Mouse (Mus musculus): Measurements from ENCODE around the gene Gm42674. TPM values are rescaled to one million over a fixed set of nuclear protein-coding genes. Genes with fewer than 3 reads are reported as not detected.

The Gm42674 gene
- not detected for polyA plus RNA-seq (2014; fragmentation: Illumina TruSeq; extraction: RNeasy Lipid Tissue Mini Kit (QIAGEN cat#74804))

DNA sequence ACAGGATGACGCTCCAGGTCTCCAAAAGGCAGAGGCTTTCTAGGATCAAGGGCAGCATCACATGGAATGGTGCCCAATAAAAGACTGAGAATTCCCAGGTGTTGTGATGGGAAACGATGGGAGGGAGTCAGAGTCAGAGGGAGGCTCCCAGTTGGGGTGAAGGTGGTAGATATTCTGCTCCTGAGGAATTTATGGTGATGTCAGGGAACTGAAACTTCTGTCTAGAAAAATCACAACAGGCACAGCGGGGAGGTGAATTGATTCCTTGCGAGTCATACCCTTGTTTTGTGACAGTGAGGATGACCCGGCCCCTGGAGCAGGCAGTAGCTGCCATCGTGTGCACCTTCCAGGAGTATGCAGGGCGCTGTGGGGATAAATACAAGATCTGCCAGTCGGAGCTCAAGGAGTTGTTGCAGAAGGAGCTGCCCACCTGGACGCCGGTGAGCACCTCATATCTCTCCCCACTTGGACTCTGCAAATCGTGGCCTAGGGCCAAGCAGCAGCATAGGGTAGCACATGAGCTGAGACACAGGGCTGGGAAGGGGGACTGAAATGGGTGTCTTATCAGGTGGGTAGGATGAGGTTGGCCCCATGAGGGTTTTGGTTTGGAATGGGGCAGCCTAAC lies at the start of gene Gm42674:
Gene Gm42674, plus strand, starts transcription at position 419 of the 625 bp plus-strand sequence.

DNA sequence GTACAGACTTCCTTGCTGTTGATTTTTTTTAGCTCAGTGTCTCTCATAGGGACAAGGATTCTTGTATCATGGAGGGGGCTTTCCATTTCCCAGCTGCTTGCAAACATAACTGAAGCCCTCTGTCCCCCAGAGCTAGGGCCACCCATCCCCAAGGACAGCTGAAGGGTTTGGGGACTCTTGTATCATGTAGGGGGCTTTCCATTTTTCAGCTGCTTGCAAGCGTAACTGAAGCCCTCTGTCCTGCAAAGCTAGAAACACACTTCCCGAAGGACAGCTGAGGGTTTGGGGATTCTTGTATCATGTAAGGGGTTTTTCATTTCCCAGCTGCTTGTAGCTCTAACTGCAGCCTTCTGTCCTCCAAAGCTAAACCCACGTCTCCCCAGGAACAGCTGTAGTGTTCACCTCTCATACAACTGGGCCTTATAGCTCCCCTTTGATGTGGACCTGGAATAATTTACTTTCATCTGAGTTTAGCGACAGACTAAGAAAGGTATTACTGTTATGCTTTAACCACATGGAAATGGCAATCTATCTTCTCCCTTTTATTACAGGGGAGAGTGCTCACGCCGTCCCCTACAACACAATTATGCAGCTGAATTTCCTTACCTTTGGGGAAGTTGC lies 41.6 kb upstream of the Gm42674 start, which contains the start of gene S100a3:
Gene S100a3, plus strand, starts transcription at position 571 of the 621 bp plus-strand sequence.

DNA sequence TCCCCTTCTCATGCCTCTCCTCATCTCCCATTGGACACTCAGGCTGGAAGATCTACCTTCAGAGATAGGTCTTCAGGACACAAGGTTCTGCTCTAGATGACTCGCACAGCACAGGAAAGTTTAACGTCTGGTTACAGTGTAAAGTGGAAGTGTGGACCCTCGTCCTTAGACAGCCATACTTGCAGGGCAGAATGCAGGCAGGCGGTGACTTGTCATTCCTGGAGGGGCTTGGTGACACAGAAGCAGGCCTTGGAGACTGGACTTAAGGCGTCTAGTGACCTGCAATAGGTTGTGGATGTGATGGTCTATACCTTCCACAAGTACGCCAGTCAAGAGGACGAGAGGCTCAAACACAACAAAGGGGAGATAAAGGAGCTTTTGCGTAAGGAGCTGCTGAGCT lies 11.8 kb upstream of the Gm42674 start, which contains the start of gene S100a2:
Gene S100a2, plus strand, starts transcription at position 301 of the 400 bp plus-strand sequence.

DNA sequence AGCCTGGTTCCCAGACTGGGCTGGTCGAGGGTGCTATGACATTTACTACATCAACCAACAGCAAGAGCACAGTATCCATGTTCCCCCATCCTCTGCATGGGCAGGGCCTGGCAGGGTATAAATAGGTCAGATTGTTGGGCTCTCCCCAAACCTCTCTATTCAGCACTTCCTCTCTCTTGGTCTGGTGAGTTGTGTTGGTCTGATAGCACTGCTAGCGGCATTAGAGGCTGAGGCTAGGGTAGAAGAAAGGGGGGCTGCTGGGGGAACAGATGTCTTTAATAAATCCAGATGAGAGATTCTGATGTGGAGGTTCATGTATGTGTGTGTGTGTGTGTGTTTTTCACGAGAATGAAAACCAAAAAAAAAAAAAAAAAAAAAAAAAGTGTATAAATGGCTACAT lies 1.9 kb downstream of the Gm42674 start, which contains the start of gene S100a4:
Gene S100a4, plus strand, starts transcription at position 149 of the 400 bp plus-strand sequence.

DNA sequence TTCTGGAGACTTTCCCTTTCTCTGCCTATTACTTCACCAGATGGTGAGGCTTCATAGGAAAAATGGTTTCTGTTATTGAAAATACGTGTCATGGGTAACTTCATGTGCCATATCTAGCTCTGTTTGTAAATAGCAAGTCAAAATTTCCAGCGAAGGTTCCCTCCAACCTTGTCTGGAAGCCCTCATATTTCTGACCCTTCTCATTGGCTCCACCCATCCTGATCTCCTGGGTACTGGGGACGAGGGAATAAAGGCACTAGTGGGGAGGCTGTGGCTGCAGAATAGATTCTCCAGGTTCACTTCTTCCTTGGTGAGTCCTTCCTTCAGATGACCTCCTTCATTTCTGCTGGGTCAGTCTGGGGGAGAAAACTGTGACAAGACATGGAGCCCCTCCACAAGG lies 6.5 kb downstream of the Gm42674 start, which contains the start of gene S100a5:
Gene S100a5, plus strand, starts transcription at position 301 of the 400 bp plus-strand sequence.

DNA sequence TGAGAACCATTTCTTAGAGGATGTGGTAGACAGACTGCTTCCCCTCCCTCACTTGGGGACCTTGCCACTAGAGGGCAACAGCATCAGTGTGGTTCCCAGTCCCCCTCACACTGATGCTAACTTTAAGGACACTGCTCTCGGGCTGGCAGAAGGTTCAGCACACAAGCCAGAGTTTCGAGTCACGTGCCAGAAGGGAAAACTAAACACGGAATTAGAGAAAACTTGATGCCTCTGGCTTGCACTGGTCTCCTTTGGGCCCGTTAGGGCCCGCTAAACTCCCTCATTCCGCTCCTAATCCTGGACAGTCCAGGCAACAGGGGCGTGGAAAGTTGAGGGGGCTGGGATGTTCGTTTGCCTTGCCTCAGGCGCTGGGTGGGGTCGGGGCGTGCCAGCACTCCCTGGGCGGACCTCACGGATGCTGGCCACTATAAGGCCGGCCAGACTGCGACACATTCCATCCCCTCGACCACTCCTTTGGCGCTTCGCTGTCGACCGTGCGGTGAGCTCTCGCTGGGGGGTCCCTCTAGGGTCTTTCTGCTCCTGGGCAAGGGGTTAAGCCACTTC lies 11.1 kb downstream of the Gm42674 start, which contains the start of gene S100a6:
Gene S100a6, plus strand, starts transcription at position 155 of the 564 bp plus-strand sequence.

DNA sequence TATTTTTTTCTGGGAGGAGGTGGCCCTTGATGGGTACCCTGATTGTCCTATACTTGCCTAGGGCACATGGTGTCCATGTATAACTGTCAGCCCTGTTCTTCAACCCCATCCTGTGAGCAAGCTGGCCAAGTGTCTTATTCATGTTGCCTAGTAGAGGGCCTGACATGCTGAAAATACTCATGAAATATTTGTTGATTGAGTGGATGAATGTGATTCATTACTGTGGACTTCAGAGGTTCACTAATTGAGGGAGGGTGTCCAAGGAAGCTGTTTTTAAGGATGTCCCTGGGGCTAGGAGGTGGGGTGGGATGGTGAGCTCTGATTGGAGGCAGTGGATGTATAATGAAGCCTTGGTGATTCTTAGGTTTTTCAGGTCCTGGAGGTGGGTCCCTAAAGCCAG lies 52.0 kb downstream of the Gm42674 start, which contains the start of gene S100a7a:
Gene S100a7a, plus strand, starts transcription at position 301 of the 400 bp plus-strand sequence.

Other genes starting within 250 kb of the Gm42674 start
- not detected for gene Slc27a3, start 212.0 kb upstream of the Gm42674 start, polyA plus RNA-seq (2014; fragmentation: Illumina TruSeq; extraction: RNeasy Lipid Tissue Mini Kit (QIAGEN cat#74804))
- 24.1 TPM for gene Ints3, start 168.3 kb upstream of the Gm42674 start, polyA plus RNA-seq (2014; fragmentation: Illumina TruSeq; extraction: RNeasy Lipid Tissue Mini Kit (QIAGEN cat#74804))
- gene Npr1, start 136.0 kb upstream of the Gm42674 start, polyA plus RNA-seq (2014; fragmentation: Illumina TruSeq; extraction: RNeasy Lipid Tissue Mini Kit (QIAGEN cat#74804)) = 36.4 TPM
- 94.7 TPM for gene Ilf2, start 125.8 kb upstream of the Gm42674 start, polyA plus RNA-seq (2014; fragmentation: Illumina TruSeq; extraction: RNeasy Lipid Tissue Mini Kit (QIAGEN cat#74804))
- gene Snapin, start 110.9 kb upstream of the Gm42674 start, polyA plus RNA-seq (2014; fragmentation: Illumina TruSeq; extraction: RNeasy Lipid Tissue Mini Kit (QIAGEN cat#74804)) = 154 TPM
- 220 TPM for gene Chtop, start 92.4 kb upstream of the Gm42674 start, polyA plus RNA-seq (2014; fragmentation: Illumina TruSeq; extraction: RNeasy Lipid Tissue Mini Kit (QIAGEN cat#74804))
- gene S100a1, start 87.5 kb upstream of the Gm42674 start, polyA plus RNA-seq (2014; fragmentation: Illumina TruSeq; extraction: RNeasy Lipid Tissue Mini Kit (QIAGEN cat#74804)) = 29.9 TPM
- 2.6 TPM for gene S100a13, start 87.5 kb upstream of the Gm42674 start, polyA plus RNA-seq (2014; fragmentation: Illumina TruSeq; extraction: RNeasy Lipid Tissue Mini Kit (QIAGEN cat#74804))
- not detected for gene S100a14, start 75.0 kb upstream of the Gm42674 start, polyA plus RNA-seq (2014; fragmentation: Illumina TruSeq; extraction: RNeasy Lipid Tissue Mini Kit (QIAGEN cat#74804))
- gene S100a16, start 64.7 kb upstream of the Gm42674 start, polyA plus RNA-seq (2014; fragmentation: Illumina TruSeq; extraction: RNeasy Lipid Tissue Mini Kit (QIAGEN cat#74804)) = 29.2 TPM
- gene S100a3, start 41.3 kb upstream of the Gm42674 start, polyA plus RNA-seq (2014; fragmentation: Illumina TruSeq; extraction: RNeasy Lipid Tissue Mini Kit (QIAGEN cat#74804)) = not detected
- not detected for gene S100a2, start 11.7 kb upstream of the Gm42674 start, polyA plus RNA-seq (2014; fragmentation: Illumina TruSeq; extraction: RNeasy Lipid Tissue Mini Kit (QIAGEN cat#74804))
- gene S100a4, start 1.9 kb downstream of the Gm42674 start, polyA plus RNA-seq (2014; fragmentation: Illumina TruSeq; extraction: RNeasy Lipid Tissue Mini Kit (QIAGEN cat#74804)) = 21.9 TPM
- not detected for gene S100a5, start 6.6 kb downstream of the Gm42674 start, polyA plus RNA-seq (2014; fragmentation: Illumina TruSeq; extraction: RNeasy Lipid Tissue Mini Kit (QIAGEN cat#74804))
- gene S100a6, start 11.0 kb downstream of the Gm42674 start, polyA plus RNA-seq (2014; fragmentation: Illumina TruSeq; extraction: RNeasy Lipid Tissue Mini Kit (QIAGEN cat#74804)) = 45.3 TPM
- gene S100a7a, start 52.1 kb downstream of the Gm42674 start, polyA plus RNA-seq (2014; fragmentation: Illumina TruSeq; extraction: RNeasy Lipid Tissue Mini Kit (QIAGEN cat#74804)) = not detected
- 6.4 TPM for gene S100a8, start 67.1 kb downstream of the Gm42674 start, polyA plus RNA-seq (2014; fragmentation: Illumina TruSeq; extraction: RNeasy Lipid Tissue Mini Kit (QIAGEN cat#74804))
- gene S100a9, start 93.8 kb downstream of the Gm42674 start, polyA plus RNA-seq (2014; fragmentation: Illumina TruSeq; extraction: RNeasy Lipid Tissue Mini Kit (QIAGEN cat#74804)) = not detected
- not detected for gene Pglyrp4, start 125.0 kb downstream of the Gm42674 start, polyA plus RNA-seq (2014; fragmentation: Illumina TruSeq; extraction: RNeasy Lipid Tissue Mini Kit (QIAGEN cat#74804))
- gene Gm5849, start 176.0 kb downstream of the Gm42674 start, polyA plus RNA-seq (2014; fragmentation: Illumina TruSeq; extraction: RNeasy Lipid Tissue Mini Kit (QIAGEN cat#74804)) = not detected

Measured in ovary, adult 10 weeks (tissue).